Mouse (Mus musculus): ENCODE data around the gene Dgki. TPM values are rescaled to one million over a fixed set of nuclear protein-coding genes. Genes with fewer than 3 reads are reported as not detected.
A peak's percentile ranks its signal among the peaks of the same experiment; 100 is the strongest.

The Dgki gene
- not detected in 2 replicates for total RNA-seq (2014; fragmentation: Nextera tagmentation)
- total RNA-seq (2017) = not detected in 2 replicates

DNA sequence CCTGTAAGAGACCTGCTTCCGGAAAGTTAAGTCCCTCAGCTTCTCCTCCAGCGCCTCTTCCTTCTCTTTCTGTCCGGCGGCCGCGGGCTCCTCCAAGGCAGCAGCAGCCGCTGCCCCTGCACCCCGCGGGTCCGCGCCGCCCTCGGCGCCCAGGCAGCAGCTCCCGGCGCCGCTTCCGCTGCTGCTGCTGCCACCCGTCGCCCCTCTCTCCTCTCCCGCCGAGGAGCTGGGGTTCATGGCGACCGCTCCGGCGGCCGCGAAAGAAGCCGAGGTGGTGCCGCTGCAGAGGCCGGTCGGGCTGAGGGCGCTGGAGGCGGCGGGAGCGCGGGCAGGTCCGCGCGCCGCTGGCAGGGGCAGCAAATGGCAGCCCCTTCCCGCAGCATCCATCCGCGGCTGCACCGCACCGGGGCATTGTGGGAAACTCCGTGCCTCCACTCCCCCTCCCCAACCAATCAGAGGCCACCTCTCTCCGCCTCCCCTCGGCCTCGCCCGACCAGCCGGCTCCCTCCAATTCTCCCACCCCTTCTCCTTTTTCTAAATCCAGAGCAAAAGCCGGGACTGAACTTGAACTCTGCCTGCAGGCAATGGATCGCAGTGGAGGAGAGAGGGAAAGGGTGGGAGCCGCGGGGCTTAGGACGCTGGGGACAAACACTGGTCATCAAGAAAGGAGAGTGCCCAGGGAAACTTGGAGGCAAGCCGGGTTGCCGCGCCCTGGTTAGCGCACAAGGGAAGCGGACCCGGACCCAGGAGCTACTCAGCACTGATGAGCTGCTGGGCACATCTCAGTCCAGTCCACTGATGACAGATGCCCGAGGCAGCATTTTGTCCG is at the start of gene Dgki:
Gene Dgki (minus strand): TSS at position 623 of the 829 bp plus-strand sequence.
- peak; percentile 24 for ATAC-seq (replicated peaks; ENCODE audit: poor library complexity, severe bottlenecking)

DNA sequence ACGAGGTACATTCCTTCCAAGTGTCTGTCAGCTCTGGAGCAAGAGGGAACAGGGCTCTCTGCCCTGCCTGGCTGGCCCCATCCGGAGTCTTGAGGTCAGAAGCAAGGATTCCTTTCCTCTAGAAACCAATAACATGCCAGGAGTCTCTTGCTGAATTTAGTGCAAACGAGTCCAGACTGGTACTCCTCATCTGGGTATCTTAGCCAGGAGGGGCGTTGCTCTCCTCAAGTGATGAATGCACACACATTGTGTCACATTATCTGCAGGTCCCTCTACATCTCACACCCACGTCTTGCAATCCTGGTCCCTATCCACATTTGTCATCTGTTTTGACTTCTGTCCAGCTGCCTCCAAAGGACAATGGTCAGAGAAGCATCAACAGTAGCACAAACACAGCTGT is 47.6 kb upstream of the Dgki start:
- ATAC-seq (replicated peaks; ENCODE audit: poor library complexity, severe bottlenecking) = no peak

DNA sequence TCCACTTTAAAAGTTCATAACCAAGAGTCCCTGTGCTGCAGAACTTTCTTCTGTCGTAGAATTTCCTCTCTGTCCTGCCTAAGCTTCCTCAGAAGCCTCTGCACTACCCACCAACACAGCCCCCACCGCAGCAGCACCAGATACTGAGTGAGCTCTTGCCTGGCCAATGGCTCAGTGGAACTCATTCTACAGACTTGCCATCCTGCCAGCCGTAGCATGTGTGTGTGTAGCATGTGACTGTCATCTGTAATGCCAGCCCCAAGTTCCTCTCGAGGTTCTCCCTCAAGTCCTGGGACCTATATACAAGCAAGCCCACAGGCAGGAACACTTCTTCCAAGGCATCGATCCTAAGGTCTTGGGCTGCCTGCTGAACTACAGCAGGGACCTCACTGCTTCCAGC is 38.1 kb upstream of the Dgki start:
- ATAC-seq (replicated peaks; ENCODE audit: poor library complexity, severe bottlenecking) = no peak

DNA sequence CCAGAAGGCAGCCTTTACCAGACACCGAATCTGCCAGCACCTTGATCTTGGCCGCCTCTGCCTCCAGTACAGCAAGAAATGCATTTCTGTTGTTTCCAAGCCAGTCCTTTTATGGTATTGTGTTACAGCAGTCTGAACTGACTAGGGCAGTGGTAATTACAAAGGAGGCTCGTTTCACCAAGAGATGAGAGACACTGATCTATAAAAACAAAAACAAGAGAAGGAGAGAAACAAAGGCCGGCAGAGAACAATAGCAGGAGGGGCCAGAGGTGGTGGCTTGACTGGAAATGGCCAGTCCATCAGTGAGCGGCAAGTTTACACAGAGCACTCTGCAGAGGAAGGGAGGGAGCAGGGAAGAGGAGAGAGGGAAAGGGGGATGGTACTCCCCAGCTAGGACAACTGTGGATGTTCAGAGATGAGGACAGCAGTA is 36.9 kb upstream of the Dgki start:
- ATAC-seq (replicated peaks; ENCODE audit: poor library complexity, severe bottlenecking) = no peak

DNA sequence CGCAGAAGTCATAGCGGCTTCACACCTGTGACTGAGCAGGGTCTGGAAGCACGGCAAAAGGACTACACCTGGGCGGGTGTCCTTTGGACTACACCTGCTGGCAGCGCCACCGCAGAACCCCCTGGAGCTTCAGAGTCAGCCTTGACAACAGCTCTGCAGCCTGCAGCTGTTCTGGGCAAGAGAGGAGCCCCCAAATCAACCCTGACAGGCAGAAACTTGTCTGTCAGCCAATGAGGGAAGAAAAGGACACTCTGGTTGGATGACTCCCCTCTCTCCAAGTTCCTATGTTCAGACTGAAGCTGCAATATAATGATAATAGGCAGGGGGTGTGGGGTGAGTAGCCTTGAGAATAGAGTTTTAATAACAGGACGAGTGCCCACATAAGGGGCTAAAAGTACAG is 36.4 kb upstream of the Dgki start:
- ATAC-seq (replicated peaks; ENCODE audit: poor library complexity, severe bottlenecking) = no peak

DNA sequence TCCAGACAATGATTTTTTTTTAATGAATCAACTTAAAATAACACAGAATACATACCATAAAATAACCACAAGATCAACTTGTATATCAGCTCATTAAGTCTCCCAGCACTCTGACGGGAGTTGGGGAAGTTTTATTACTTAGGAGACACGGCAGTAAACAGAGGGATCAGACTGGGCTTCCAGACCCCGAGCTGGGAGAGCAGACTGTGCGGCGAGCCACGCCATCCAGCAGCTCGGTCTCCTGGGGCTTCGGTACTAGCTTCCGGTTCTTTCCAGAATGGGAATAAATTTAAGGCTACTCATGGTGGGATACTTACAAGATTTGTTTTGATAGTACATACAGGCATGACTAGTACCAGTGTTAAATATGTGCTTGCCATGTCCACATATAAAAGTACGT is 32.9 kb upstream of the Dgki start:
- ATAC-seq (replicated peaks; ENCODE audit: poor library complexity, severe bottlenecking) = no peak

DNA sequence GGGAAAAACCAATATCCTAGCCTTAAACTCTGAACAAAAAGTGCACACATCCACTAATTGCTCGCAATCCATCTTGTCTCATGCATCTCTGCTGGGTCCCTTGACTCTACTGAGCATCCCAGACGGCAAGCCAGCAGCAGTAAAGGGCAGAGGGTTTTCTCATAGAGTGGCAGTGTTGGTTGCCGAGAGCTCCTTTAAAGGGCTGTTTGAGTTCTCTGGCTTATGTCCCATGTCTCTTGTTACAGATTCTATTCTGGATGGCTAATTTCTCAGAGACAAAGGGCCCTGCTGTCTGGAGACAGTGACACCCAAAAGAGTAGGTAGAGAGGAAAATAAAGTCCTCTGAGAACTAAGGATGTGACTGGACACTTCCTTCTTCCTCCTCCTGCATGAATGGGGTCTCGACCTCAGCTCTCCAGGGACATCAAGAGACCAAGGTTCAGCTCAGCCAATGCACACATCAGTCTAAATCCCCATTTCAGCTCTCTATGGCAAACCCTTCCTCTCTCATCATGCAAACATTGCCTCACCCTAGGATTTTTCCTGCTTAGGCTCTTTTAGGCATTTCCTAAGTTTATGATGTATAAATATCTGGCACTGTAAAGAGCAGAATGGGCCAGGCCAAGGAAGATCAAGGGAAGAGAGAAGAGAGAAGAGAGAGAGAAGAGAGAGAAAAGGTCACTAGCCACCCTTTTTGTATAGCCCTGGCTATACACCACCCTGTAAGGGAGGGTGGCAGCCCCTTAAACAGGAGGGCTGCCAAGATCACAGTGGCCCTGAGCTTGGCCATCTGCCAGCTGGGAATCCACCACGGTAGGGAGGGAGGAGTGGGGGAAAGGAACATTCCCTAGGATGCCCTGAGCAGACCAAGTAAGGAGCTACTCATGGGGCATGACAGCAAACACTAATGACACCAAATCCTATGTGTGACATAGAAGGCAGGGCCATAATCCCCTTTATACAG is 30.2 kb upstream of the Dgki start:
- no peak for ATAC-seq (replicated peaks; ENCODE audit: poor library complexity, severe bottlenecking)

DNA sequence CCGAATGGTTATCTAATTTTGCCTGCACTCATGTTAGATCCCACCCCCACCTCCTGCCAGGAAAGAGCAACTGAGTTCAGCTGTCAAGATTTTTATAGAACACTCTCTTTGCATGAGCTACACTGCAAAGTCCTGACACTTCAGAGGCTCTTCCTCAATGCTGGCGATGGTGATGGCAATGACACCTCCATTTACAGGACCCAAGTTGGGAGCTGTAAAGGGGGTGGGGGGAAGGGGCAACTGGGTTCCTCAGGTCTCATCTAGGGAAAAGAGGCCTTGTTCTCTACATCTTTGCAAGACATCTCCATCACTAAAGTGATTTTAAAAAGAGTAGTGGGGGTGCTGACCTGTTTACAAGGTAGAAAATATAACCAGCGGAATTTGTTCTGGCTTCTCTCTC is 29.4 kb upstream of the Dgki start:
- no peak for ATAC-seq (replicated peaks; ENCODE audit: poor library complexity, severe bottlenecking)

DNA sequence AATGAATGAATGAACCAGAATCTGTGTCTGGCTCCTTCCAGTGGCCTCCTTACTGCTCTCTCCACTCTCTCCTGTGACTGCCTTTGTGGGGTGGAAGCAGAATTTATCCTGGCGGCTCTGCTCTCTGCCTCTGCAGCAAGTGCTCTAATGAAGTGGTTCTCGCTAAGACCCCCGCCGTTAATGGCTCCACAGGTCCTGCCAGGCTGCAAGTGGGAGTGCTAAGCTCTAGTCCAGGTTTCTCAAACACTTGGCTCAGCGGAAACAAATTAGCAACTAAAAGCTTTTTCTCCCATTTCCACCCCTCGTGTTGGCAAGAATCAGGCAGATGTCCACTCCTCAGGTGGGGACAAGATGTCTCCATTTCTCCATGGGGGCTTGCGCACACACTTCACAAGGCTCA is 28.7 kb upstream of the Dgki start:
- ATAC-seq (replicated peaks; ENCODE audit: poor library complexity, severe bottlenecking) = no peak

DNA sequence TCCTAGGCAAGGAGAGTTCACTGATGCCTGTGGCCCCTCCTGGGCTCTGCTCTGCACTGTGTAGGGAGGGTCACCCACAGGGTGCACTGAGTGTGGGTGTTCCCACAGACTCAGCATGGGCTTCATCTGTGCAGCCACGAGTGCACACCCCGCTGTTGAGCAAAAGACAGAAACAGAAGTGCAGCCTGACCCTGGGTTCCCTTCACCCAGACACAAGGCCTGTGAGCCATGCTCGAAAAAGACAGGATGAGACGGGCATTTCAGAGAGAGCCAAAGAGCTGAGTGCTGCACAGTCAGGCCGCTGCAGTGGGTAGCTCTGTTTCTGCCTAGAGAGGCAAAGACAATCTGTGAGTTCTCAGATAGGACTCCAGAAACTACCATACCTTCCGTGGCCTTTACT is 27.5 kb upstream of the Dgki start:
- ATAC-seq (replicated peaks; ENCODE audit: poor library complexity, severe bottlenecking) = 0 out of 2 replicates have a peak, but pooled peaks have one; percentile 20

DNA sequence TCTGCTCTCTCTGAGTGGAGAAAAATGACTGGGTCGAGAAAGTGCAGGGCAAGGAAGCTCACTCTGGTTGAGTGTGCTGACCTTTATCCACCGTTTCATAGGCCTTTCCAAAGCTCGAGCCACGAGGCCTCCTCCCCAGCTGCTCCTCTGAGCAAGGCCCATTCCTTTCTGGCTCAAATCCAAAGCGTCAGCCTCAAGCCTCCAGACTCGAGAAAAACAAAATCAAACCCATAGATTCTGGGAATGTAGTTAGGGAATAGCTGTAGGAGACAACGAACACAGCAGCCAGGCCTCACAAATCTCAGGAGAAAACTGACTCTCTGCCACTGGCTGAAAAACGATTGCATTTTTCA is 26.6 kb upstream of the Dgki start:
- no peak for ATAC-seq (replicated peaks; ENCODE audit: poor library complexity, severe bottlenecking)

DNA sequence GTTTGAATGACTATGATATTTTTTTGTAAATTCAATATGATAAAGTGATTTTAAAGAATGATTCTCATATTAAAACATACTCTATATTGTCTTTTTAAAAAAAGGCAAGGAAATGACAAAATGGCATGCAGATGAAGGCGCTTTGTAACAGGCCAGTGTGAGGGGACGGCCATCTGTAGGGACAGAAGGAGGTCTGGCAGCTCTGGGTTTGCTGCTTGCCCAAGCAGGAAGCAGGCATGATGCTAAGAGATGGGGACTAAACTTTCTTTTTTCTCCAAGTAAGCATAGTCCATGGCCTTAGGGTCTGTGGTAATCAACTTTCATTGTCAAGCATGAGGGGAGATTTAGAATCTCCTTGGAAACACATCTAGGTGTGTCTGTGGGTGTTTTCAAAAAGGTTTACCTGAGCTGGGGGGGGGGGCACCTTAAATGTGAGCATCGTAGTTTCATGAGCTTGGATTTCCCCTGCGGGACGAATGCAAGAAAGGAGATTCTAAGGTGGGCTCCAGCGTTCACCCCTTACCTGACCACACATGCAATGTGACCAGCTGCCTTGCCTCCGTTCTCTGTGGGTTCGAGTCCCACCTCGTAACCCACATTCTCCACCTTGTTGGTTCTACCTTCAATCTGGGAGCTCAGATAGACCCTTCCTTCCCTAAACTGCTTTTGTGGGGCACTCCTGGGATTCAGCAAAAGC is 26.1 kb upstream of the Dgki start:
- ATAC-seq (replicated peaks; ENCODE audit: poor library complexity, severe bottlenecking) = no peak

DNA sequence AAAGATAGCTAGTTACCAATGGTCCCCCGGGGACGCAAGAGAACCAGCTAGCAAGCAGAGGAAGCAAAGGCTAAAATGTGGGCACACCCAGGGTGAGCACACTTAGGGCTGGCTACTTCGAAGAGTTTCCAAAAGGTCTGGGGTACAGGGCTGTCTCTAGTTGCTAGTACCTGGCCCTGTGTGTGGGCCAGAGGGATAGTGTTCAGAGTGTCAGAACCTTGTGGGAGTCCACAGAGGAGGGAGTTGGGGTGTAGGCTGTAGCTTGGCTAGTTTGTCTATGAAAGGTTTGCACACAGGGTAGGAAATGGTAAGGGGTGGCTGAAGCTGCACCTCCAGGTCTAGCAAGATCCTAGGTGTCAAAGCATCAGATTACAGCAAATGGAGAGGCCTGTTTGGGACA is 25.1 kb upstream of the Dgki start:
- ATAC-seq (replicated peaks; ENCODE audit: poor library complexity, severe bottlenecking) = no peak

DNA sequence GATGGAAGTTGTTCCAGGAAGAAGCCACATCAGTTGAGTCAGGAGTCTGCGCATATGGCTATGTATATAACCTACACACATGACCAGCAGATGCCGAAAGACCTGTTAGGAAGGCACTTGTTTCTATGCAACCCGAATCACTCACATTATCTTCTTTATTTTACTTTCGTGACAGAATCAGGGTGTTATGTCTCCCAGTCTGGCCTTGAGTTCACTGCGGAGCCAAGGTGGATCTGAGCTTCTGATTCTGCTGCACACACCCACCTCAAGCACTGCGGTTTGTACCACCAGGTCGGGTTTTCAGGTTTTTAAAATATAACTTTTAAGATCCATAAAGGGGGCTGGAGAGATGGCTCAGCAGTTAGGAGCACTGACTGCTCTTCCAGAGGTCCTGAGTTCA is 22.7 kb upstream of the Dgki start:
- no peak for ATAC-seq (replicated peaks; ENCODE audit: poor library complexity, severe bottlenecking)

DNA sequence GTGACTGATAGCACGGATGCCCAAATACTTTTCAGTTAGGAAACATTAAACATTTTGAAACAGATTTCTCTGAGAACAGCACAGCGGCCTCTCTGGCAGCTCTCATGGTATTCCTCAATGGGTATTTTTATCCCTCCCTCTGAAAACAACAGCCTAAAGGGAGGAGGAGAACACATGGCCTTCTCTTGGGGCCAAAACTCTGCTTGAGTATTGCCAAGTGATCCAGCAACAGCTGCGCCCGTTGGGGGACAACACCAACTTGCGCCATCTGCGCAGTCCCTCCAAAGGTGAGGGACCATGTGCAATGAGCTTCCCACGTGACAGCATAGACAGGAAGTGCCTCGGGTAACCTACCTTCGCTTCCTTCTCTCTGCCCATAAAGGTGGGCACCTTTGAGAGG is 22.1 kb upstream of the Dgki start:
- no peak for ATAC-seq (replicated peaks; ENCODE audit: poor library complexity, severe bottlenecking)

DNA sequence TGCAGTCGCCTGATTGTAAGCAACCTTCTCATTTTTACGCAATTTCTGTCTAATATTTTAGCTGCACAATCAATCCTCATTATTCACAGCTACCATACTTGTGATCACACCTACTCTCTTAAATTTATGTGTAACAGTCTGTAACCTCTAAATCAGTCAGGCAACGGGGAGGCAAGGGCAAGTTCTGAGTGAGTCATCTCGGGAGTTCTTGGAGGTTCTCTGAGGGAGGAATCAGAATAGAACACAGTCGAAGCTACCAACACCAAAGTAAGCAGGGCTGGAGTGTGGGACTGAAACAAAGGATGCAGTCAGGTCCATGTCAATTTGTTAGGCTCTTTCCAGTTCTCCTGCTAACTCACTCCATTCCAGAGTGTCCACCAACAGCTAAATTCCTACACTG is 17.9 kb upstream of the Dgki start:
- ATAC-seq (replicated peaks; ENCODE audit: poor library complexity, severe bottlenecking) = no peak

DNA sequence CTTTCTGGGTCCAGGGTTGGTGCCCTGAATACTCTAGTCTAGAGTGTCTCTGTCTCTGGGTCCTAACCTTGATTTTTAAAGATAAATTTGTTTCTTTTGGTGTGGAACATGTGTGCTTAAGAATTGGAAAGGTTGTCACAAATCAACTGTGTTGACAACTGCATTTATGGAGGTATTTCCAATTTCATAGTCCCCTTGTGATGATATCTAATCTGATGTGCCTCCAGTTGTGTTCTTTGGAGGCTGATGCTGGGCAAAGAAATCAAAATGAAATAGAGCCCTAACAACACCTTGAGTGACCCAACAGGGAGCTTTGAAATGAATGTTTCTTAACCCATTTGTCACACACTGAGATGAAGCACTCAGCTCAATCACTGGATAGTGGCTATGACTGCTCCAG is 15.5 kb upstream of the Dgki start:
- ATAC-seq (replicated peaks; ENCODE audit: poor library complexity, severe bottlenecking) = no peak

DNA sequence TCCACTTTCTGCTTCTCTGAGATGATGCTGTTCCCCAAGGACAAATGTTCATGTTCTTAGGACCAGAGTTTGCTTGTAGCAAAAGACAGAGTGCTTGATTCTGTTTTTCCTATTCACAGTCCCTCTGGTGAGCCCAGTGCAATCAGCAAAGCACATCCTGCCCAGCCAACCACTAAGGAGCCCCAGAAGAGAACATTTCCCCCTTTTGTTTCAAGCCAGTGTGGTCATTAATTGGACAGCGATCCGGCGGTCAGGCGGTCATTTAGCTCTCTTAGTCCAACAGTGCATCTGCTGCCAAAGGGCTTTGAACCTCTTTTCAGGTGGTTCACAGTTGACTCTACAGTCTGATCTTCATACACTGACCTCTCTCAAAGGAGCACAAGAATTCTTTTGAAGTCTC is 10.6 kb upstream of the Dgki start:
- no peak for ATAC-seq (replicated peaks; ENCODE audit: poor library complexity, severe bottlenecking)

DNA sequence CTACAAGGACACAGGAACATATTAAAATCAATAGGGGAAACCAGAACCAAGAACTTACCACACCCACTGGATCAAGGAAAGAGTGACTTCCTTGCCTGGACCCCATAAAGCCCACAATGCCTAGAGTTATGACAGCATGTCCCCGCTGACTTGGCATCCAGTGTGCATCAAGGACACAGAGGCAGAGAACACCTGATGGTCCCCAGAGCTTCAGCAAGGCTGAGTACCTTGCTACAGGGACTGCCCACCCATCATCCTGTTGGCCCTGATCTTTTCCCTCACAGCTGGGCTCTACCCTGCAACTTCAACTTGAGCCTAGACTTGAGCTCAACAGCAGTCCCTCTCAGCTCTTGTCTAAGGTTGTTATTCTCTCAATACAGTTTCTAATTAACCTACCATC is 6.6 kb upstream of the Dgki start:
- no peak for ATAC-seq (replicated peaks; ENCODE audit: poor library complexity, severe bottlenecking)

DNA sequence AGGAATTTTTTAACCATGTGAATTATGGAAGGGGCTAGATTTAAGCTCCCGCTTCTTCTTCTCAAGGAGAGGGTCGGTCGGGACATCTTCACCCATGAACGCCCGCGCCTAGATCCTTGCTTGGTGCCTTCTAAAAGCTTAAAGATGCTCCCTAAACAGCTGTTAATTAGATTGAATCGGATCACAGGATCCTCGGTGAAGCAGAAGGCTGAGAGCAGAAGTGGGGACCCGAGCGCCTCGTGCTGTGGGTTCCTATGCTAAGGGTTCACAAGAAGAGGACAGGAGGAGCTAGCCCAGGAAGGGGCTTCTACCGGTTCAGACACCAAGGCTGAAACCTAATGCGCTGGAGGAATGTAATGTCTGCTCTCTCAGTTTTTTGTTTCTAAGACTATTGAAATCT is 508 bp upstream of the Dgki start:
- no peak for ATAC-seq (replicated peaks; ENCODE audit: poor library complexity, severe bottlenecking)

DNA sequence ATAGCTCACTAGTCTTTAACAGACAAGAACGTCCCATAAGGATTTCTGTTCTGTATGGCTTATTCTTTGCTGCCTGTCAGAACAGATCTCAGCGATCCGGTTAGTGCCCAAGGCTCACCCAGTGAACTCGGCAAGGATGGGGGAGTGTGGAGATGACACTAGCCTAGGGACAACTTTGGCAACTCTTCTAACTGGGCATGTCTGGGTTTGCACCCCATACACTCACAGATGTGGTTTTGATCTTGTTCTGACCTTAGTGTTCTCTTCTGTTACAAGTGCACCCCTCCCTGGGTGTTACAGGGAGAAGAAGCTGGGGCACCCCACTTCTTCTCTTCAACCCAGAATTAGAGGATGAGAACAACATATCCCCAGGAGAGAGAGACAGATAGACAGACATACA is 1.0 kb downstream of the Dgki start:
- no peak for ATAC-seq (replicated peaks; ENCODE audit: poor library complexity, severe bottlenecking)

All from granulocyte monocyte progenitor cell, adult 5-6 weeks (primary cell).